Mouse (Mus musculus) stomach, embryonic 14.5 days (tissue): ENCODE measurements at regions not wholly inside any gene's neighbourhood (a gene's known extent, or its start where the extent isn't known, plus 50 kb on each side); places are given as distances from the start of the nearest gene placed in this dataset.

Source experiments
- ATAC-seq: fragments of 200-750 bp; cut with Nextera tagmentation; 2 replicates; pipeline ENCODE4 v1.8.0; 2017; ENCODE audit warnings: low read depth, moderate TSS enrichment; ENCODE audit not compliant: insufficient number of reproducible peaks, insufficient read depth, low FRiP score
- H3K27ac ChIP-seq: fragments of 300-500 bp; sonication (generic); 2 replicates; pipeline ENCODE4 v1.5.1; 2014; ENCODE audit warnings: mild to moderate bottlenecking, low read length, moderate library complexity, mixed read lengths
- H3K27me3 ChIP-seq: fragments of 300-500 bp; sonication (generic); 2 replicates; pipeline ENCODE4 v1.6.1; 2014; ENCODE audit warnings: low read length, control low read depth, mixed read lengths; ENCODE audit not compliant: control insufficient read depth, insufficient read depth
- H3K36me3 ChIP-seq: fragments of 300-500 bp; sonication (generic); 2 replicates; pipeline ENCODE4 v1.6.1; 2014; ENCODE audit warnings: mild to moderate bottlenecking, control low read depth, low read length, moderate library complexity, mixed read lengths; ENCODE audit not compliant: control insufficient read depth, insufficient read depth
- H3K4me1 ChIP-seq: fragments of 300-500 bp; sonication (generic); 2 replicates; pipeline ENCODE4 v1.6.1; 2014; ENCODE audit warnings: low read length, control low read depth, mixed read lengths; ENCODE audit not compliant: control insufficient read depth, insufficient read depth
- H3K4me2 ChIP-seq: fragments of 300-500 bp; sonication (generic); replicated peaks from 2 replicates; pipeline ENCODE4 v1.6.1; 2014; ENCODE audit warnings: low read depth, low read length, control low read depth
- H3K4me3 ChIP-seq: fragments of 300-500 bp; sonication (generic); 2 replicates; pipeline ENCODE4 v1.5.1; 2014; ENCODE audit warnings: low read depth, low read length, control low read depth
- H3K9ac ChIP-seq: fragments of 300-500 bp; sonication (generic); replicated peaks from 2 replicates; pipeline ENCODE4 v1.6.1; 2014; ENCODE audit warnings: low read depth, mild to moderate bottlenecking, control low read depth, low read length, moderate library complexity, mixed read lengths
- H3K9me3 ChIP-seq: fragments of 300-500 bp; sonication (generic); 2 replicates; pipeline ENCODE4 v1.6.1; 2016; ENCODE audit warnings: low read depth, low read length, control low read depth; ENCODE audit not compliant: control insufficient read depth
- WGBS: fragments of 180-500 bp; shearing (Covaris S2); extraction: QIAGEN DNeasy Blood & Tissue Kit; methylation state at CpG from one replicate; pipeline ENCODE4 v1.1.7; 2014; 5-methylcytosine and 5-hydroxymethylcytosine counted together

DNA sequence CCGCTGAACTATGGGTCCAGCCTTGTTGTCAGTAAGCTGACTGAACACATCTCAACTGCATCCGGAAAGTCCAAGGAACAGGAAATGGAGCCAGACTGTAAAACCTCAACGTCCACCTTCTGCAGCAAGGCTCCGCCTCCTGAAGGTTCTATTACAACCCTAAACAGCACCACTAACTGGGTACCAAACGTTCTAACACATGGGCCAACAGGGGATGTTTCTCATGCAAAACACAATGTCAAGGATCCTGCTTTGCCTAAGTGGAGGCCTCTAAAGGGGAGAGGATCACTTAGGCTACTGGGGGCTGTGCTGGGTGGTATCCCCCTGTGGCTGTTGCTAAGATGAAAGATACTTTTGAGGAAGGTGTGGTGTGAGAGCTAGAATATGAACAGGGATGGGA, 51.0 kb upstream of the Stt3b start:
- H3K9me3 ChIP-seq: peaks cover 6% of the 10 kb centered on the region
- WGBS: 57% methylated on average over 5 of the region's 5 CpGs
- no peak overlapping the region for H3K4me2 ChIP-seq
- H3K27me3 ChIP-seq: no peaks in the 10 kb centered on the region
- H3K9ac ChIP-seq: no peak overlapping the region
- ATAC-seq: no peak
- H3K4me3 ChIP-seq: no peak overlapping the region
- no peaks in the 10 kb centered on the region for H3K36me3 ChIP-seq
- no peak overlapping the region for H3K27ac ChIP-seq
- H3K4me1 ChIP-seq: peaks cover under 1% of the 10 kb centered on the region; the same call in 1 of the 2 replicates

DNA sequence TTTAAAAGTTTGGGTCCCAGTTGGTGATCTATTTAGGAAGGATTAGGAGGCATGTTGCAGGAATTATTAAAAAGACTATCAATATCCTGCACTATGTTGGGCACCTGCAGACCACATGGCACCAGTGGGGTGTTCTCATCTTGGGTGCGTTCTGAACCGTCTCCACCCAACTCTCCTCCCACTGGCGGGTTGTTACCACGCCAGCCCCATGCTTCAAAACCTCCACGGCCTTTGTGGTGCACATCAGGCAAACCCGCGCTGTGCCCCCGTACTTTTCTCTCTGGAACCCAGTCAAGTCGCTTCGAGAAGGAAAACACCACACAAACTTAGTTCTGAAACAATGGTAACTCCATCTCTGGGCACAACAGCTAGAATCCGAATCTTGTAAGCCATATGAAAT, 51.7 kb upstream of the Stt3b start:
- peaks cover 6% of the 10 kb centered on the region for H3K9me3 ChIP-seq
- ATAC-seq: no peak
- no peak overlapping the region for H3K4me2 ChIP-seq
- 92% methylated on average over 11 of the region's 11 CpGs for WGBS
- no peaks in the 10 kb centered on the region for H3K36me3 ChIP-seq
- H3K4me1 ChIP-seq: no peaks in the 10 kb centered on the region
- no peak overlapping the region for H3K27ac ChIP-seq
- H3K4me3 ChIP-seq: no peak overlapping the region
- H3K9ac ChIP-seq: no peak overlapping the region
- H3K27me3 ChIP-seq: no peaks in the 10 kb centered on the region

- no peaks in the 10 kb centered on the region for H3K4me1 ChIP-seq
- no peak overlapping the region for H3K4me2 ChIP-seq
- no peak overlapping the region for H3K27ac ChIP-seq
- H3K27me3 ChIP-seq: no peaks in the 10 kb centered on the region
- ATAC-seq: no peak
- H3K4me3 ChIP-seq: no peak overlapping the region
- peaks cover 6% of the 10 kb centered on the region for H3K9me3 ChIP-seq
- no peak overlapping the region for H3K9ac ChIP-seq
- 82% methylated on average over 4 of the region's 4 CpGs for WGBS
- H3K36me3 ChIP-seq: no peaks in the 10 kb centered on the region
Observed at GRCm38 (mm10) chr9:115362486-115362885, 52.3 kb upstream of the Stt3b start.

- ATAC-seq: peak; percentile 33; the same call in 1 of the 2 replicates
- WGBS: 80% methylated on average over 16 of the region's 16 CpGs
- Histone ChIP-seq H3K4me3 (no peak overlapping the region), H3K27me3 (no peaks in the 10 kb centered on the region), H3K36me3 (no peaks in the 10 kb centered on the region), H3K9ac (no peak overlapping the region), H3K4me2 (no peak overlapping the region), H3K9me3 (peaks cover 6% of the 10 kb centered on the region), H3K4me1 (no peaks in the 10 kb centered on the region), H3K27ac (no peak overlapping the region)
Observed at GRCm38 (mm10) chr9:115364919-115365861, 55.0 kb upstream of the Stt3b start.

- Histone ChIP-seq H3K4me3 (no peak overlapping the region), H3K27me3 (no peaks in the 10 kb centered on the region), H3K9me3 (peaks cover 6% of the 10 kb centered on the region), H3K4me1 (no peaks in the 10 kb centered on the region), H3K9ac (no peak overlapping the region), H3K27ac (no peak overlapping the region), H3K36me3 (no peaks in the 10 kb centered on the region), H3K4me2 (no peak overlapping the region)
- no peak for ATAC-seq
- 65% methylated on average over 3 of the region's 3 CpGs for WGBS
Observed at GRCm38 (mm10) chr9:115367808-115368207, 57.6 kb upstream of the Stt3b start.

DNA sequence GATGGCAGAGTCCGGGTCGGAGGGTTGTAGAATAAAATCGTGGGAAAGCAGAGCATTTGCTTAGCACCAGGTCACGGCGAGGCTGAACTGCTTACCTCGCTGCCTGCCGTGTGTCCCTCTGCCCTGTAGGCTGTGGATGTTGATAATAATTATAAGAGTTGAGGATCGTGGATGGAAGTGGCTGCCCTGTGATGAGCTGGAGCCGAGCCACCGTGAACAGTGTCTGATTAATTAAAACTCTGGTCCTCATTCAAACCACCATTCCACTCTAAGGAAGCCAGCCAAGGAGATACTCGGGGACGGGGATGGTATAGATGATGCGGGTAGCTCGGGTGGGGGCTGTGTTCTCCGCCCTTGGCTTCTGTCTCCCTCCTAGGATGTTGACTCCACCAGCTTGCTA, 70.1 kb upstream of the Stt3b start:
- H3K27ac ChIP-seq: no peak overlapping the region
- WGBS: 80% methylated on average over 15 of the region's 15 CpGs
- no peaks in the 10 kb centered on the region for H3K4me1 ChIP-seq
- no peak for ATAC-seq
- no peak overlapping the region for H3K9ac ChIP-seq
- no peaks in the 10 kb centered on the region for H3K36me3 ChIP-seq
- H3K4me2 ChIP-seq: no peak overlapping the region
- H3K4me3 ChIP-seq: no peak overlapping the region
- no peaks in the 10 kb centered on the region for H3K9me3 ChIP-seq
- H3K27me3 ChIP-seq: no peaks in the 10 kb centered on the region

DNA sequence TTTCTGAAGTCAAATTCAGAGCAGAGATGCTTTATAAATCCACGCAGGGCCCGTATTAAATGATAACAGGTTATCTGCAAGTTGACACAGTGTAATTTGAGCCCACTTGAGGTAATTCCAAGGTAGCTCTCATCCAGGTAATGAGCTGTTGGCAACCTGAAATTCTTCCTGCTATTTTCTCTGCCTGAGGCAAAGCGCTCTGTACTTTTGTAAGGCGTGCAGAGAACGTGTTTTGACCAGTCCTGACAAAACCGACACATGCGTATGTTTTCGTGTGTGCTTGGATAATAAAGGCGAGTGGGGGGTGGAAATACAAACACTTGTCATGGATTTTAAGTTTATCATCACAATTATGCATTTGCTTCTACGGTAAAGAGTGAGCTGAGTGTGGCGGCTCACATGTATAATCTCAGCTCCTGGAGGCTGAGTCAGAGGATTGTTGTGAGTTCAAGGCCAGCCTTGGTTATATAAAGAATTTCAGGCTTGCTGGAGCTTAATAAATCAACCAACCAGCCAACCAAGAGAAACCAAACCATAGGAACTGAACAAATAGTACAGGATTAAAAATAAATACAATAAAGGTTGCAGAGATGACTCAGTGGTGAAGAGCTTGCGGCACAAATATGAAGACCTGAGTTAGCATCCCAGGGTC, 72.7 kb upstream of the Stt3b start:
- Histone ChIP-seq H3K4me1 (no peaks in the 10 kb centered on the region), H3K4me3 (no peak overlapping the region), H3K9ac (no peak overlapping the region), H3K27ac (no peak overlapping the region), H3K27me3 (no peaks in the 10 kb centered on the region), H3K9me3 (no peaks in the 10 kb centered on the region), H3K4me2 (no peak overlapping the region), H3K36me3 (no peaks in the 10 kb centered on the region)
- WGBS: 77% methylated on average over 12 of the region's 12 CpGs
- ATAC-seq: no peak

DNA sequence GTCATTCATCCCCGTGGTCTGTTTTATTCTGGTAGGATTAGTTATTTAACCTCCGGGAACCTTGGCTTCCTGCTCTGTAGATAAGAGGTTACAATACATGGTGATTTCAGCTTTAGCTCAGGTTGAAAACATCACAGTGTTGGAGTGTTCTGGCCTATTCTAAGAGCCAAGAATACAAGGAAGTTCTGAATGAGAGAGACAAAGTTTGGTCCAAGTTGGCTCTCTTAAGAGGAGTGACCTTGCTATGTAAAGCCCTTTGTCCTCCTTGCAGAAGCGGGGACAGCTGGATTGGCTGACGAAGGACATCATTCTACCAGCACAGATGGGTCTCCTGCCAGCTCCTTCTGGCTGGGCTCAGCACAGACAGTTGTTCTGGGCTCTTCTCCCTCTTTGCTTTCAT, 73.7 kb upstream of the Stt3b start:
- Histone ChIP-seq H3K27ac (no peak overlapping the region), H3K36me3 (no peaks in the 10 kb centered on the region), H3K9me3 (no peaks in the 10 kb centered on the region), H3K4me1 (no peaks in the 10 kb centered on the region), H3K4me2 (no peak overlapping the region), H3K9ac (no peak overlapping the region), H3K27me3 (no peaks in the 10 kb centered on the region), H3K4me3 (no peak overlapping the region)
- WGBS: 59% methylated on average over 4 of the region's 4 CpGs
- no peak for ATAC-seq
